Mouse (Mus musculus) forebrain, postnatal 0 days (tissue): ENCODE data around the gene Zfp143. TPM values are rescaled to one million over a fixed set of nuclear protein-coding genes. Genes with fewer than 3 reads are reported as not detected.

Experiments used
- ATAC-seq: fragments of 200-750 bp; cut with Nextera tagmentation; 2 replicates; pipeline ENCODE4 v1.8.0; 2017; ENCODE audit warnings: mild to moderate bottlenecking, moderate library complexity
- DNase-seq: peaks from one replicate; pipeline ENCODE4 v3.0.0-alpha.2; 2015
- H3K27ac ChIP-seq: fragments of 300-500 bp; sonication (generic); 2 replicates; pipeline ENCODE4 v1.5.1; 2014; ENCODE audit warnings: low read depth, mild to moderate bottlenecking, antibody characterized with exemption, low read length, moderate library complexity, mixed read lengths
- H3K27me3 ChIP-seq: fragments of 300-500 bp; sonication (generic); 2 replicates; pipeline ENCODE4 v1.6.1; 2014; ENCODE audit warnings: mild to moderate bottlenecking, low read length, mixed read lengths; ENCODE audit not compliant: insufficient read depth
- H3K36me3 ChIP-seq: fragments of 300-500 bp; sonication (generic); 2 replicates; pipeline ENCODE4 v1.6.1; 2014; ENCODE audit warnings: mild to moderate bottlenecking, moderate library complexity; ENCODE audit not compliant: insufficient read depth
- H3K4me1 ChIP-seq: fragments of 300-500 bp; sonication (generic); 2 replicates; pipeline ENCODE4 v1.6.1; 2014; ENCODE audit warnings: antibody characterized with exemption; ENCODE audit not compliant: insufficient read depth
- H3K4me2 ChIP-seq: fragments of 300-500 bp; sonication (generic); 2 replicates; pipeline ENCODE4 v1.6.1; 2014; ENCODE audit warnings: low read depth, mild to moderate bottlenecking, moderate library complexity
- H3K4me3 ChIP-seq: fragments of 300-500 bp; sonication (generic); 2 replicates; pipeline ENCODE4 v1.5.1; 2014; ENCODE audit warnings: low read depth, low read length, mixed read lengths
- H3K9ac ChIP-seq: fragments of 300-500 bp; sonication (generic); 2 replicates; pipeline ENCODE4 v1.6.1; 2014; ENCODE audit warnings: mild to moderate bottlenecking
- H3K9me3 ChIP-seq: fragments of 300-500 bp; sonication (generic); 2 replicates; pipeline ENCODE4 v1.6.1; 2016; ENCODE audit warnings: low read length
- CTCF ChIP-seq: sonication (generic); IDR thresholded peaks from 2 replicates; pipeline ENCODE4 v1.5.1; 2016; ENCODE audit warnings: antibody characterized with exemption, control low read depth, low read depth
- WGBS: fragments of 180-500 bp; shearing (Covaris S2); extraction: QIAGEN DNeasy Blood & Tissue Kit; methylation state at CpG from one replicate; pipeline ENCODE4 v1.1.7; 2014; 5-methylcytosine and 5-hydroxymethylcytosine counted together
- polyA plus RNA-seq: library from polyadenylated mRNA; unstranded; fragments of >200 nt; fragmentation: Nextera tagmentation; extraction: Ambion mirVana; gene quantifications from 2 replicates; pipeline ENCODE4 v1.2.1, GENCODE M21; 2015
- total RNA-seq: library from RNA; depleted of rRNA; stranded (reverse); fragments of >200 nt; gene quantifications from 2 replicates; pipeline ENCODE4 v1.2.3, GENCODE M21; 2014; rRNA removed

Gene Zfp143
- total and polyA plus RNA-seq, 2 experiments from 2014 or later, result 6.7 to 12.2 TPM

GRCm38 (mm10) chr7:110133988-110134387 lies 73.0 kb downstream of the Zfp143 start:
- Histone ChIP-seq H3K4me3 (no peak overlapping the region), H3K4me1 (no peaks in the 10 kb centered on the region), H3K9ac (no peak overlapping the region), H3K36me3 (no peaks in the 10 kb centered on the region), H3K9me3 (no peaks in the 10 kb centered on the region), H3K27ac (no peak overlapping the region), H3K4me2 (no peak overlapping the region), H3K27me3 (no peaks in the 10 kb centered on the region)
- WGBS, result 98% methylated on average over 4 of the region's 5 CpGs
- TF ChIP-seq CTCF, result no peak
- no peak for ATAC-seq
- no peak for DNase-seq

GRCm38 (mm10) chr7:110138538-110138937 lies 77.5 kb downstream of the Zfp143 start:
- Histone ChIP-seq H3K4me3 (no peak overlapping the region), H3K9ac (no peak overlapping the region), H3K4me2 (no peak overlapping the region), H3K4me1 (no peaks in the 10 kb centered on the region), H3K27ac (no peak overlapping the region), H3K9me3 (no peaks in the 10 kb centered on the region), H3K27me3 (no peaks in the 10 kb centered on the region), H3K36me3 (no peaks in the 10 kb centered on the region)
- DNase-seq, result no peak
- 87% methylated on average over 2 of the region's 2 CpGs for WGBS
- no peak for ATAC-seq
- TF ChIP-seq CTCF, result no peak

- WGBS, result 100% methylated on average over 1 of the region's 1 CpGs
- TF ChIP-seq CTCF, result no peak
- ATAC-seq (no peak), DNase-seq (no peak)
- no peak overlapping the region for H3K27ac ChIP-seq
- no peak overlapping the region for H3K4me2 ChIP-seq
- no peaks in the 10 kb centered on the region for H3K4me1 ChIP-seq
- H3K27me3 ChIP-seq, result no peaks in the 10 kb centered on the region
- no peaks in the 10 kb centered on the region for H3K36me3 ChIP-seq
- H3K9ac ChIP-seq, result no peak overlapping the region
- H3K4me3 ChIP-seq, result no peak overlapping the region
- H3K9me3 ChIP-seq, result no peaks in the 10 kb centered on the region
These were observed 82.8 kb downstream of the Zfp143 start for GRCm38 (mm10) chr7:110143863-110144262.

Other genes starting within 250 kb of the Zfp143 start
- 1.8 TPM in 2 replicates for gene Scube2, start 195.5 kb upstream of the Zfp143 start, total RNA-seq
- 0.78 and 1.6 TPM in 2 replicates for gene Scube2, start 195.5 kb upstream of the Zfp143 start, polyA plus RNA-seq
- 144 and 156 TPM in 2 replicates for gene Dennd5a, start 100.7 kb upstream of the Zfp143 start, total RNA-seq
- 24.0 and 28.0 TPM in 2 replicates for gene Dennd5a, start 100.7 kb upstream of the Zfp143 start, polyA plus RNA-seq
- gene Tmem41b, start 74.3 kb upstream of the Zfp143 start, total RNA-seq, result 48.6 and 63.2 TPM in 2 replicates
- 38.6 and 46.4 TPM in 2 replicates for gene Tmem41b, start 74.3 kb upstream of the Zfp143 start, polyA plus RNA-seq
- 88.0 and 97.9 TPM in 2 replicates for gene Ipo7, start 42.9 kb upstream of the Zfp143 start, total RNA-seq
- gene Ipo7, start 42.9 kb upstream of the Zfp143 start, polyA plus RNA-seq, result 21.7 and 26.5 TPM in 2 replicates
- 3.1 and 5.8 TPM in 2 replicates for gene Wee1, start 60.8 kb downstream of the Zfp143 start, total RNA-seq
- gene Wee1, start 60.8 kb downstream of the Zfp143 start, polyA plus RNA-seq, result 3.3 and 4.4 TPM in 2 replicates
- 10.1 and 12.2 TPM in 2 replicates for gene Swap70, start 160.5 kb downstream of the Zfp143 start, total RNA-seq
- gene Swap70, start 160.5 kb downstream of the Zfp143 start, polyA plus RNA-seq, result 5.8 and 7.1 TPM in 2 replicates